Mouse (Mus musculus): ENCODE measurements around the gene Phactr1.

Gene Phactr1

GRCm38 (mm10) chr13:42759170-42759569 is 78.7 kb downstream of the Phactr1 start:
- no peak for DNase-seq (ENCODE audit: low spot score)

GRCm38 (mm10) chr13:42760907-42761544 is 80.6 kb downstream of the Phactr1 start:
- no peak for DNase-seq (ENCODE audit: low spot score)

- no peak for DNase-seq (ENCODE audit: low spot score)
Observed at GRCm38 (mm10) chr13:42772314-42772713, 91.9 kb downstream of the Phactr1 start.

GRCm38 (mm10) chr13:42774040-42774439 is 93.6 kb downstream of the Phactr1 start:
- no peak for DNase-seq (ENCODE audit: low spot score)

GRCm38 (mm10) chr13:42782151-42782550 is 101.7 kb downstream of the Phactr1 start:
- DNase-seq (ENCODE audit: low spot score) = no peak

GRCm38 (mm10) chr13:42789221-42789620 is 108.8 kb downstream of the Phactr1 start:
- no peak for DNase-seq (ENCODE audit: low spot score)

GRCm38 (mm10) chr13:42792279-42792678 is 111.9 kb downstream of the Phactr1 start:
- DNase-seq (ENCODE audit: low spot score) = no peak

GRCm38 (mm10) chr13:42800523-42800922 is 120.1 kb downstream of the Phactr1 start:
- no peak for DNase-seq (ENCODE audit: low spot score)

- no peak for DNase-seq (ENCODE audit: low spot score)
Observed at GRCm38 (mm10) chr13:42804314-42804713, 123.9 kb downstream of the Phactr1 start.

GRCm38 (mm10) chr13:42812762-42813161 is 132.3 kb downstream of the Phactr1 start:
- DNase-seq (ENCODE audit: low spot score) = no peak

GRCm38 (mm10) chr13:42818378-42818777 is 138.0 kb downstream of the Phactr1 start:
- no peak for DNase-seq (ENCODE audit: low spot score)

- peak; percentile 39 for DNase-seq (ENCODE audit: low spot score)
Observed at GRCm38 (mm10) chr13:42820513-42820912, 140.1 kb downstream of the Phactr1 start.

- DNase-seq (ENCODE audit: low spot score) = no peak
Observed at GRCm38 (mm10) chr13:42821426-42822106, 141.1 kb downstream of the Phactr1 start.

- peak; percentile 72 for DNase-seq (ENCODE audit: low spot score)
Observed at GRCm38 (mm10) chr13:42822545-42822944, 142.1 kb downstream of the Phactr1 start.

- no peak for DNase-seq (ENCODE audit: low spot score)
Observed at GRCm38 (mm10) chr13:42823875-42824274, 143.5 kb downstream of the Phactr1 start.

GRCm38 (mm10) chr13:42826602-42827001 is 146.2 kb downstream of the Phactr1 start:
- no peak for DNase-seq (ENCODE audit: low spot score)

- no peak for DNase-seq (ENCODE audit: low spot score)
Observed at GRCm38 (mm10) chr13:42828978-42829377, 148.6 kb downstream of the Phactr1 start.

- peak; percentile 45 for DNase-seq (ENCODE audit: low spot score)
Observed at GRCm38 (mm10) chr13:42835441-42835840, 155.0 kb downstream of the Phactr1 start.

GRCm38 (mm10) chr13:42839358-42839757 is 158.9 kb downstream of the Phactr1 start:
- DNase-seq (ENCODE audit: low spot score) = no peak

- DNase-seq (ENCODE audit: low spot score) = no peak
Observed at GRCm38 (mm10) chr13:42852086-42852485, 171.7 kb downstream of the Phactr1 start.

- DNase-seq (ENCODE audit: low spot score) = no peak
Observed at GRCm38 (mm10) chr13:42853900-42854595, 173.6 kb downstream of the Phactr1 start.

GRCm38 (mm10) chr13:42866162-42866941 is 185.9 kb downstream of the Phactr1 start:
- peak; percentile 26 for DNase-seq (ENCODE audit: low spot score)
